Mouse (Mus musculus): ENCODE data around the gene Mrtfb.
"Not testable (repeated sequence)": the region's sequence is repeated elsewhere in the genome, so short reads cannot be mapped to it uniquely, and the experiment has no call there.

Mrtfb gene

DNA sequence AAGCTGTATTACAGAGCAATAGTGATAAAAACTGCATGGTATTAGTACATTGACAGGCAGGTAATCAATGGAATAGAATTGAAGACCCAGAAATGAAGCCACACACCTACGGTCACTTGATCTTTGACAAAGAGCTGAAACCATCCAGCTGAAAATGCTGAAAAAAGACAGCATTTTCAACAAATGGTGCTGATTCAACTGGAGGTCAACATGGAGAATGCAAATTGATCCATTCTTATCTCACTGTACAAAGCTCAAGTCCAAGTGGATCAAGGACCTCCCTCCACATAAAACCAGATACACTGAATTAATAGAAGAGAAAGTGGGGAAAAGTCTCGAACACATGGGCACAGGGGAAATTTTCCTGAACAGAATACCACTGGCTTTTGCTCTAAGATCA is 89.5 kb downstream of the Mrtfb start:
- DNase-seq (ENCODE audit: inconsistent age in 2 of 2, low spot score in 1 of 2), result not testable (repeated sequence)

DNA sequence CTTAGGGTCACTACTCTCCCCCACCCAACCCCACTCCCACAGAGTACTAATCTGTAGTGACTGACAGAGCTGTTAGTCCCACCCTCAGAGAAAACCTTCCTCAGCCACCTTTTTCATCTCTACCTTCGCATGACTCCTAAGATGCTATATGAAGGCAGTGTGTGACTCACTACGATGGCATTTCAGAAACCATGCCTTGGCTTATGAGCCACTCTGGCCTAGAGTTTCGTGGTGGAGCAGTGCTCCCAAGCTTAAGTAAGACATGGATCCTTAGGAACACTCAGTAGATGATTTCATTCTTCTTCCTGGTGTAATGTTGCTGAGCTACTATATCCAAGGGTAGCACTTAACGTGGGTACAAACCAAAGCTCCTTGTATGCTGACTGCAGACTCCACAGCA is 94.4 kb downstream of the Mrtfb start:
- DNase-seq (ENCODE audit: inconsistent age in 2 of 2, low spot score in 1 of 2), result no peak

DNA sequence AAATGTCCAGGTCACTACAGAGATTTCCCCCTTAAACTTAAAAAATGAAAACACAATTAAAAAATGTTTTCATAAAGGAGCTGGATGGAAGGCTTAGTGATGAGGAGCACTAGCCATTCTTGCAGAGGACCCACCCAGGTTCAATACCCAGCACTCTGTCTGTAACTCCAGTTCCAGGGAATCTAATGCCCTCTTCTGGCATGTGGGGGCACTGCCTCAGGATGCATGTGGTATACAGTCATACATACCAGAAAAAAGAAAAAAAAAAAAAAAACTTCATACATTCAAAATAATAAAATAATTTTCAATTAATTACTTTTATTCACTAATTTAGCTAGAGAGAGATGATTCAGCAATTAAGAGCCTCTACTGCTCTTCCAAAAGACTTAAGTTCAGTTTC is 95.0 kb downstream of the Mrtfb start:
- DNase-seq (ENCODE audit: inconsistent age in 2 of 2, low spot score in 1 of 2), result peak in 1 of 2 experiments; percentile 69

DNA sequence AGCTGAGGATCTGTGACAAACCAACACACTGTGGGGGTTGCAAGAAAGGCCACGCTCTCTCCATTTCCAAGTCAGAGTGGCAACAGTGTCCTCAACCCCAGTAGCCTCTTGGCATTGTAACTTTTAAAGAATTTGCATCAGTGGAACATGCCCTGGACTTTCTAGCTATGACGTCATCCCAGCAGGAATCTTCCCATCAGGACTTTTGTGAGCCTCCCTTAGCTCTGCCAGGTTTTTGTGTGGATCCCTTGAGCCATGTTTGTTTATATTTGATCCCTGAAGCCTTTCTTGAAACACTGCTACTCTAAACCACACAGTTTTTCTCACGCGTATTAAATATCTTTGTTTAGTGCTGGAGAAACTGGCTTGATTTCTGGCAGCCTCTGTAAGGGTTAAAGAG is 97.6 kb downstream of the Mrtfb start:
- DNase-seq (ENCODE audit: inconsistent age in 2 of 2, low spot score in 1 of 2), result peak in 1 of 2 experiments; percentile 54

DNA sequence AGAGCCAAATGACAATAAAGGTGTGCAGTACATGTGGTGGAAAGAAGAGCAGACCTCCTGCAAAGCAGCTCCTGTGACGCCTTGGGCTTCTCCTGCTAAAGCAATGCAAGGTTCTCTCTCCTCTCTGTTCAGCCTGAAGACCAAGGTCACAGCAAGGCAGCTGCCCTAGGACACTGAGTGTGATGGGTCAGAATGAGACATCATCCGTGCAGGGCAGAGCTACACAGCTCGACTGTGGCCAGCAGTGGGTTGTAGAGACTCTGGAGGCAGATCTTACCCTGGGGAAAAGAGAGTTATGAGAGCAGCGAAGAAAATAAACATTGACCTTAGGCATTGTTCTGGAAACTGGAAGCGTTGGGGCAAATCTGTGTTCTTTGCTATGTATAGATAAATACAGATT is 98.2 kb downstream of the Mrtfb start:
- DNase-seq (ENCODE audit: inconsistent age in 2 of 2, low spot score in 1 of 2), result peak; percentile 59 to 77

DNA sequence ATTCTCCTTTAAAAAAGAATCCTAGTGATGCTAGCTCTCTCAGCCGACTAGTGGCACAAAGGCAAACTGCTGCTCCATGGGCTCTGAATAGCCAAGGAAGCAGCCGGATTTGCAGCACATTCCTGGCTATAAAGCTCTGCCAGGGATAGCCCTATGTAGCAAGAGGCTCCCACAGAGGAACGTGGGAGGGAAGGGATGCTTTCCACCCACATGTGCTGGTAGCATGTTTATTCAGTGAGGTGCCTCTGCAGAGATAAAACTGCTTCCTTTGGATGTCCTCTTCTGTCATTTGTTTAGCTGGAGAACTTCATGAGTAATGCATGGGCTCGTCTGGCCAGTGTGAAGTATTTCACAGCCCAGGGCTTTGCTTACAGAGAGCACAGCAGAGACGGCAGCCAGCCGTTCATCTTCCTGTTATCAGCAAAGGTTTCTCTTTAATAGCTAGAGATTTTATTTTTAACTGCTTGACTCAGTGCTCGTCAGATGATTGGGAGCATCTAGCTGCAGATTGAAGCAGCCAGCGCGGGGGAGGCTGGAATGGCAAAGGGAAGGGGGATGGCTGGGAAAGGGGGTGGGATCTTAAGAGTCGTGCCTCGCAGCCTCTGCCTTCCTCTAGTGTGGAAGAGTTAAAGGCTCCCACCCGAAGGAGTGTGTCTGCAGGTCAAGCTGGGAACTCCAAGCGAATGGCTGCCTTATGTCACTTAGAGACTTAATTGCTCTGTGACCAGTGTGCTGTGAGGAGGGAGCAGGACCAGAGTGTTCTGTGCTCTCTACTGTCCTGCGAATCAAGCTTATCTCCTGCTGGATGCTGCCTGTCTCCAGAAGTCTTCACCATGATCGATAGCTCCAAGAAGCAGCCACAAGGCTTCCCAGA is 101.8 kb downstream of the Mrtfb start:
- DNase-seq (ENCODE audit: inconsistent age in 2 of 2, low spot score in 1 of 2), result peak; percentile 59 to 85

DNA sequence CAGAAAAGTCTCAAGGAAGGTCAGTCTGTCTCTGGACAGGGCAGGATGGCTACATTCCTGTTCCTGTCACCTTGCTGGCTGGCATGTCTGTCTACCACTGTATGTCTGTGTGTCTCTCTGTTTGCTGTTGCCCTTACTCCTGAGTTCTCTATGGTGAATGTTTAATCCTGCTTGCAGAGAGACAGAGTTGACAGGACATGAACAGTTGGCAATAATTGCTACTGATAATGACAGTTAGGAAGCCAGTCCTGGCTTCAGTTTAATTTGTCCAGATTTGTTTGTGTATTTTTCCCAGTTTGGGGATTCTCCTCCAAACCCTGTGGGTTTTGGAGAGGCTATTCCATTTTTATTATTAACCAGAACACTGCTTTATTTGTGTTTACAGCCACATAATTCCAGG is 102.5 kb downstream of the Mrtfb start:
- DNase-seq (ENCODE audit: inconsistent age in 2 of 2, low spot score in 1 of 2), result no peak

DNA sequence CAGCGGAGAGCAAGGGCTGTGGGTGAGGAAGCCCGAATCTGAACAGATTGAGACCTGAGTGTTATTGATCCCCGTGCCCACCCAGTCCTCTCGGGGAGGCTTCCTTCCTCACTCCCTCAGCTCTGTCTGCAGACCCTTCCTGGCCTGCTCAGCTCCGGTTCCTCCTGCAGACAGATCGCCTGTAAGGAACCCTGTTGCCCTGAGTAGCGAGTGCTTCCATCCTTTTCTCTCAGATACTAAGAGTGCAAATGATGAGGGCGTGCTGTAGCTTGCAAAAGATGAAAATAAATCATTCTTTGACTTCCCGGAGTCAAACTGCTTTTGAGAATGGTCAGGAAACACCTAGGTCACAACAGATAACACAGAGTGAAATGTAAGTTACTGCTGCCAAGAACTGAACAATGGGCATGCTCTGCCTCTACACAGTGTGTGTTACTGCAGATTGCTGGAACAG is 103.2 kb downstream of the Mrtfb start:
- peak in 1 of 2 experiments; percentile 66 for DNase-seq (ENCODE audit: inconsistent age in 2 of 2, low spot score in 1 of 2)

DNA sequence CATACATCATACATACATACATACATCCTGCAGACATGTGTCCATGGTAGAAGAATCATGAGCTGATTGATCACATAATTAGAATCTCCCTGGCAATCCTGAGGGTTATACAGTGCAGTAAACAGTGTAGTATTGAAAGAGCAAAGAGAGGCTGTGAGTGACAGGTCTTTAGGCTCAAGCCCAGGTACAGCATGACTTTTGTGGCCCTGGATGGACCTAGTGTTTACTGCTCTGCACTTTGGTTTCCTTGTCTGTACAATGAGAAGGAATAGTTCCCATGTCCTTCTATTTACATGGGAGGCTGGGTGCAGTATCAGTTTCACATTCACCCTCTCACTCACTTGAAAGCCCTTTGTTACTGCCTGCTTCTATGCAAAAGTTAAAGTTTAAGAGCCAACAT is 103.9 kb downstream of the Mrtfb start:
- no peak for DNase-seq (ENCODE audit: inconsistent age in 2 of 2, low spot score in 1 of 2)

DNA sequence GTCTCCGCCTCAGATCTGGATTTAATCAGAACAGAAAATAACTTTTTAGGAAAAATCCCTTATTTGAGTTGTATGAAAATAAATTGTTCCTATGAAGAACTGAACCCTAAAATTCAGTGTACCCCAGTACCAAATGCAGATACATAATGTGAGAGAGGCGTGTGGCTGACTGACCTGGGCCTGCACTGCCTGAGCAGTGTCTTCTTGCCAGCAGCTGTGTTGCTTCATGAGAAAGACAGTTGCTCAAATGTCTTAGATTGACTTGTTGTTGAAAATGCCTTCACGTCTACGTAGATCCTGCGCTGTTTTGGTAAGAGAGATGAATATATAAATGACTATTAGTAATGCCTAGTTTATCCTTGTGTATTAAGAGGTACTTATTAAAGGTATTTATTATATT is 104.6 kb downstream of the Mrtfb start:
- no peak for DNase-seq (ENCODE audit: inconsistent age in 2 of 2, low spot score in 1 of 2)

DNA sequence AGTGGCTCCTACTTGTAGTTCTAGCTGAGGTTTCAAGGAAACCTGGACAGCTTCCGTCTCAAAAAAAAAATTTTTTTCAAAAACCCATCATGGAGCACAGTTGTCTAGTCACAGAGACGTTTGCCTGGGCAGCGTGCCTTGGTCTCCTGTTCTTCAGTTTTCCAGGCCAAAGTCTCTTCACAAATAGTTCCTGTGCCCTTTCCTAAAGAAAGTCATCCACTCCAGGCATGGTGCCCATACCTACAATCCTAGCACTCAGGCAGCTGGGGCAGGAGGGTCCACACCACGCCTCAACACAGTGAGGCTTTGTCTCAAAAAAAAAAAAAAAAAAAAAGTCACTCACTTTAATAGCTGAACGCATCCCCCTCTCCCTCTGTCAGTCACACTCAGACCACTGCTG is 106.9 kb downstream of the Mrtfb start:
- no peak for DNase-seq (ENCODE audit: inconsistent age in 2 of 2, low spot score in 1 of 2)

DNA sequence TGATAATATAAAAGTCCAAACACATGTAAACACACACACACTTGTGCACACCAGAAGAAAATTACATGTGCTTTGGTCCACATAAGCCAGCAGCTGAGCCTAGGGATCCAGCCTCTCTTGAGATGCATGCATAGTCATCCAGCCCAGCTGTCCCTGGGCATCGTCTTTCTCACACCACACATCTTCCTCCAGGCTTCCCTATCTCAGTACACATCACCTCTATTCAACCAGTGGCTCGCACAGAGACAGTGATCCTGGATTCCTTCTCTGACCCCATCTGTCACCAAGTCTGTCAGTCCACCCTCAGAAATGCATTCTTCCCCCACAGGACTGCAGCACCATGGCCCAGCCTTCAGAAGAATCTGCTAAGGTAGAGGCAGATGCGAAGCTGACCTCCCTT is 107.9 kb downstream of the Mrtfb start:
- no peak for DNase-seq (ENCODE audit: inconsistent age in 2 of 2, low spot score in 1 of 2)

DNA sequence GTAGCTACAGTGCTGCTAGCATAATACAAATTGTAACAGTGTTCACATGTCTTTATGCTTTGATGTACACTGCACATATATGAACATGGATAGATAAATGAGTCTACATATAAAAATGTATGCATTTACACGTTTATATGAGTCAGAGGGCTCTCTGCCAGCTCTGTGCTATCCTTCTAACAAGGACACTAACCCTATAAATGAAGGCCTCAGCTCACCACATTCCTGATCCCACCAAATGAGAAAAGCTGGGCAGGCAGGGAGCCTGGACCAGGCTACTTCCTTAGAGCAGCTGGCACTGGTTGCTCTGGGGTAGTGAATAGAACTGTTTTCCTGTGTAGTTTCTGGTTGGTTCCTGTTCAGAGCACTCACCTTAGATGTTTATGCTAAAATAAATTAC is 110.0 kb downstream of the Mrtfb start:
- no peak for DNase-seq (ENCODE audit: inconsistent age in 2 of 2, low spot score in 1 of 2)

DNA sequence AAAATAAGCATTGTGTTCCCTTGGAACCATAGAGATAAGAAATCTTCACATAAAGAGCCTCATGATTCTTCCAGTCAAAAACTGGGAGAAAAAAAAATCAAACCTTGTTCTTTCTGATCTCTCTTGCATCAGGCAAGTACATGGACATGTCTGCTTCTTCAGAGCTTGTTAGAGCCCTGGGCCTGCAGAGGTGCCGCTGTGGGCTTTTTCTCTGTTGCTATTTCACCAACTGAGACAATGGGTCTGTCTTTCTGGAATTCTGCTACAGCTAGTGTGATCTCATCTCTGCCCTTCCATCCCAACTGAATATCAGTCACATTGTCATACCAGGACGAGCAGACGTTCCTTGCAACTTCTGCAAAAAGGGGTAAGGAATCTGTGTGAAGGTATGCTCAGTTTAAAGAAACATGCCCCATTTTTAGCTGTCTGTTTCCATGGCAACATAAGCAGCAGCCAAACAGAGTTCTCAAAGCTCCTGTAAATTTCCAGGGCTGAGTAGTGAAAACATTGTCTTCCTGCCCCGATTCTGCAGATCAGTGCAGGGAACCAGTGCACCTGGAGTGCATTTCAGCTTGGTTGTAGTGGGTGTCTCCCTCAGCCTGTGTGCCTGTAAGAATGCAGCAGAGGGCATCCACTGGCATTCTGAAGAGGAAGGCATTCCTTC is 110.7 kb downstream of the Mrtfb start:
- peak in 1 of 2 experiments; percentile 72 for DNase-seq (ENCODE audit: inconsistent age in 2 of 2, low spot score in 1 of 2)

DNA sequence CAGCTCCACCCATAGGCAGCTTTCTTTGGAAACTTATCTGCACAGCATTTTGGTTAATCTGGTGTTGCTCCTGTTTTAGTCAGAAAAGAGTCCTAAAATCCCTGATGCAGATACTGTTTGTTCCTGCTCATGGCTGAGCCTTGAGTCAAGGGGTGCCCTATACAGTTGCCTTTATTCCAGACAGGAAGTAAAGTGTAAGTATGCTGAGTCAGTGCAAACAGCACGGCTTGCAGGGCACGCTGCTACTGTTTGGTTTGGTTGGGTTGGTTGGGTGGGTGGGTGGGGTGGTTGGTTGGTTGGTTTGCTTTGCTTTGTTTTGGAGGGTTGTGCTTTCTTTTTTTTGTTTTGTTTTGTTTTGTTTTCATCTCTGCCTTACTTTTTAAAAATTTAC is 111.2 kb downstream of the Mrtfb start:
- DNase-seq (ENCODE audit: inconsistent age in 2 of 2, low spot score in 1 of 2), result no peak

DNA sequence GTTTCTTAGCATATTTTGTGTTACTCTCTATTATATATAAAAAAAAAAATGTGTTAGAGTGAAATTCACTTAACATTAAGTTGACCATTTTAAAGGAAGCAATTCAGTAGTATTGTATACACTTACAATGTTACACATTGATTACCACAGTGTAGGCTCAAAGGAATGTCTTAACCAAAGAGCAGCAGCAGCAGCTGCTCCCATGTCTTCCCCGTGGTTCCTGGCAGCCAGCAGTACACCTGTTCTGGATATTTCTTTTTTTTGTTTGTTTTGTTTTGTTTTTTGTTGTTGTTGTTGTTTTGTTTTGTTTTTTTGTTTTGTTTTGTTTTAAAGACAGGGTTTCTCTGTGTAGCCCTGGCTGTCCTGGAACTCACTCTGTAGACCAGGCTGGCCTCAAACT is 112.4 kb downstream of the Mrtfb start:
- no peak for DNase-seq (ENCODE audit: inconsistent age in 2 of 2, low spot score in 1 of 2)

DNA sequence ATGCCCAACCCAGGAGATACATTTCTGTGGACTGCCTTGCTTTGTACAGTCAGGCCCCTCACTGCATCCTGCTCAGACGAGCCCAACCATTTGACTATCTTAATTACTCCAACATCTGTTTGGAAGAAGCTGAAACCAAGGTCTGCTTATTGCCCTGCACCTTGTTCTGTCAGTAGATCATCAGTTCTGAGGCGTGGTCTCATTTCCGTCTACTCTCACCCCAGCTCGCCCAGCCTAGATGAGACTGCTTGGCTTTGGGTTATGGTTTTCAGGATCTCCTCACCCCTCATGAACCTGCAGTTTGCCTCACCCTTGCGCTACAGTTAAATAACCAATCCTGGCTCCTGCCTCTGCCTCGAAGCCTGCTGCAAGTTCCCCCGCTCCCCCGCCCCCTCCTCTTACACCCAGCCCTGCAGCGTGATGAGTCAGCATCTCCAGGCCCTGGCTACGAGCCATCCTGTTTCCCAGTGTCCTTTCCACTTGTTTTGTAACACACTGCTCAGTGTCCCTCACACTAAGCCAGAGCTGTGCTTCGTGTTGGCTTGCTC is 115.5 kb downstream of the Mrtfb start:
- DNase-seq (ENCODE audit: inconsistent age in 2 of 2, low spot score in 1 of 2), result peak; percentile 94 to 98

DNA sequence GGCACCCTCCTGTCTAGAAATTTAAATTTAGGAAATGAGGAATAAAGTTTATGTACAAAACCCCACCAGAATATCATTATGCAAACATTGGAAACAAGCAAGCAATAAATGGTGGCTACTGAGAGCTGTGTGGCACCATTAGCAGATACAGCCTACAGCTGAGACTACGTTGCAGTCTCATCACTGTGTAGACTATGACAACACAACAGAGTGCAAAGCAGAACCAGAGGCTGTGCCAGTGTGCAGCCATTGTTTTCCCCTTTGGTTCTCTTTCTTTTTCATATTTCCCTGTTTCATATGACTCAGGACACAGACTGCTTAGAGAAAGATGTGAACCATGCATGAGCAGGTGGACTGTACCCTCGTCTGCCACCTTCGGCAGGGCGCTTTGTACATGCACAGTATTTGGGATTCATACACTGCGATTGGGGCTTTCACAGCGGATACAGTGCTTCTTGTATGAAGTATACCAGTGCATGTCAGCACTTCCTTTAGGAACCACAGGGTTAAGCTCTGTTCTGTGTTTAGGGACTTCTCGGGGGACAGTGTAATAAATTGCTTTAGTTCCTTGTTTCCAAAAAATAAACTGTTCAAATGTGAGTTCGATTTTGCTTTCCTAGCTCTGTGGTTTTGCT is 116.7 kb downstream of the Mrtfb start:
- peak in 1 of 2 experiments; percentile 29 for DNase-seq (ENCODE audit: inconsistent age in 2 of 2, low spot score in 1 of 2)

DNA sequence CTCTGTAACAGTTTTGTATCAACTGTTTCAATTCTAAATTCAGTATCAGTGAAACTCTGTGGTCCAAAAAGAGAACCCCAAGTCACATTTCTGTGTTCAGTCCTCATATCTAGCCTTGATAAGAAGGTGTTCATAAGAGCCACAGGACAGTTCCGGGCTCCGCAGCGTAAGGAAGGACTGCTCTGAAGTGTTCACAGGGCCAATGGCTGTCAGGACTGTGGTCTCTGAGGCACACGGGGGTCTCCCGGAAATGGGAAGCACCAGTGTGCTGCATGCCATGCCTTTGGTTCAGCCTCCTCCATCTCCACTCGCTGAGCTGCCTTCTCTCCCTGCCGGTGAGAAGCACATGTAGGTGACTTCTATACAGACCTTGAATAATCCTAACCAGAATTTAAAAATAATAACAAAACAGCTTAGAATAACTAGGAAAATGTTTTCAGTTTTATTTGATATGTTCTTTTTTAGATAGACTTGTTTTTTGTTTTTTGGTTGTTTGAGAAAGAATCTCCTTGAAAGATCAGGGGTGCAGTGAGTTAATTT is 120.7 kb downstream of the Mrtfb start:
- peak in 1 of 2 experiments; percentile 23 for DNase-seq (ENCODE audit: inconsistent age in 2 of 2, low spot score in 1 of 2)

DNA sequence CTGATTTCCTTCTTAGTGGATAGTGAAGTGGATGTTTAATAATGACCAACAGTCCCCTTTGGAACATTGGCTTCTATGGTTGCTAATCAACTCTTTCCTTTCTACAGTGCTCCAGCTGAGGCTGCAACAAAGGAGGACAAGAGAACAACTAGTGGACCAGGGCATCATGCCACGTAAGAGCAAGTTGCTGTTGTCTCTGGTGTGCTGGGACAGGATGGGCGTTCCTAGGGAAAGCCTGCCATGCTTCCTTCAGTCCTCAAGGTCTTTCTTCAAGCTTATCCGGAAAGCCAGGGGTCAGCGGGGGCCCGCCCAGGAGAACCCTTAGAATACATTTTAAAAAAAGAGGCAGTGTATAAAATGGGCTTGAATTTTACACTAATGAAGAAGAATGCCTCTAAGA is 121.9 kb downstream of the Mrtfb start:
- peak; percentile 44 to 69 for DNase-seq (ENCODE audit: inconsistent age in 2 of 2, low spot score in 1 of 2)

DNA sequence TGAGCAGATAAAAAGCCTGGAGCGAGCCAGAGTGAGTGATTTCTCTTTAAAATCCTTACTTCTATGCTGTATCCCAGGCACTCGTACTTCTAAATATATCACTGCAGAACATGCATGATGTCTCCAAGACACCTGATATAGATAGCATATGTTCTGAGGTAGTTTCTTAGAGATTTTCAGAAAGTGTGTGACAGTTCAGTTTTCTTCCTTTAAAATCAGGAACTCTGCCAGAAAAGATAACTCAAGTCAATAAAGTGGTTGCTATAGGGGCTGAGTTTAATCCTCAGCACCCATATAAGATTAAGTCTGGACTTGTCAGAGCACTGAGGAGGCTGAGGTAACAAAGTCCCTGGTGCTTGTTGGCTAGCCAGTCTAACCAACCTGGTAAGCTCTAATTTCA is 123.6 kb downstream of the Mrtfb start:
- DNase-seq (ENCODE audit: inconsistent age in 2 of 2, low spot score in 1 of 2), result no peak

Measured in adrenal gland, adult (tissue).